Mouse (Mus musculus): Measurements from ENCODE around the gene Ext2. TPM values are rescaled to one million over a fixed set of nuclear protein-coding genes. Genes with fewer than 3 reads are reported as not detected.
A peak's percentile ranks its signal among the peaks of the same experiment; 100 is the strongest.

The Ext2 gene
- 109 and 122 TPM in 2 replicates for polyA plus RNA-seq (2015; fragmentation: Nextera tagmentation; extraction: Ambion mirVana)

GRCm38 (mm10) chr2:93822045-93822749, at the start of gene Ext2:
Ext2 (minus strand) TSS chr2:93822568.
- peak within 1 kb of the TSS; percentile 96 for H3K4me3 ChIP-seq (replicated peaks)
- H3K9me3 ChIP-seq (replicated peaks): no peaks in the 10 kb centered on the region
- H3K36me3 ChIP-seq: peaks cover 8% of the 10 kb centered on the region; the same call in 1 of the 2 replicates
- H3K27ac ChIP-seq: no peak within 1 kb of the TSS
- H3K4me2 ChIP-seq: peak within 1 kb of the TSS; percentile 82
- peak; percentile 92 for ATAC-seq (replicated peaks; ENCODE audit: low FRiP score)
- peaks cover 15% of the 10 kb centered on the region for H3K4me1 ChIP-seq
- no peaks in the 10 kb centered on the region for H3K27me3 ChIP-seq
- under 1% methylated on average over 66 of the region's 66 CpGs for WGBS
- peak within 1 kb of the TSS; percentile 94 for H3K9ac ChIP-seq

GRCm38 (mm10) chr2:93871411-93871925, 49.1 kb upstream of the Ext2 start:
- no peak overlapping the region for H3K27ac ChIP-seq
- 87% methylated on average over 4 of the region's 4 CpGs for WGBS
- no peak for ATAC-seq (replicated peaks; ENCODE audit: low FRiP score)

GRCm38 (mm10) chr2:93870842-93871241, 48.5 kb upstream of the Ext2 start:
- Histone ChIP-seq H3K9ac (no peak overlapping the region), H3K36me3 (no peaks in the 10 kb centered on the region), H3K4me1 (peaks cover 11% of the 10 kb centered on the region), H3K4me3 (replicated peaks) (no peak overlapping the region), H3K27ac (no peak overlapping the region), H3K4me2 (no peak overlapping the region), H3K27me3 (peaks cover 12% of the 10 kb centered on the region; the same call in 1 of the 2 replicates), H3K9me3 (replicated peaks) (no peaks in the 10 kb centered on the region)
- ATAC-seq (replicated peaks; ENCODE audit: low FRiP score): no peak
- 42% methylated on average over 4 of the region's 4 CpGs for WGBS

More at GRCm38 (mm10) chr2:93871411-93871925, 49.1 kb upstream of the Ext2 start:
- no peaks in the 10 kb centered on the region for H3K9me3 ChIP-seq (replicated peaks)
- no peak overlapping the region for H3K4me3 ChIP-seq (replicated peaks)
- no peak overlapping the region for H3K4me2 ChIP-seq
- no peaks in the 10 kb centered on the region for H3K36me3 ChIP-seq
- peaks cover 11% of the 10 kb centered on the region for H3K4me1 ChIP-seq
- H3K9ac ChIP-seq: no peak overlapping the region
- H3K27me3 ChIP-seq: peaks cover 12% of the 10 kb centered on the region; the same call in 1 of the 2 replicates

DNA sequence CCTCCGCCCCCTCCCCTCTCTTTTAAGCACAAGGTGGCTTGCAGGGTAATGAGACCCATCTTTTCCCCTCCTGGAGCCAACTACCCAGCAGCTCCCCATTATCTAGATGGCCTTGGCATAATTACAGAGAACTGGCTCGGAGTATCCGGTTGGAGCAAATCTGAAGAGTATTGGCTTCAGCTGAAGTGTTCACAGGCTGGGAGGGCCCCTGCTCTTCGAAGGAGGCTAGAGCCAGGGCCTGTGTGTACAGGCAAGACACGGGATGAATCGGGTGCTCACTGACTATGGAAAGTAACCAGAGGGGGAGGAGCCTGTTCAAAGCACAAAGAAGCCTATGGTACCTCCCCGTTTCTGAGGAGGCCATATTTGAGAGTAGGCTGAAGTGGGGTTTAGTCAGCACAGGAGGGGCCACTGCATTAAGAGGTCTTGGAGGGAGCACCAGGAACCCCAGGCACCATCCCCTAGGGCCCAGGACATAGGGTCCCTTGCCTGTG, 46.8 kb upstream of the Ext2 start, which contains the start of gene Accsl:
Gene Accsl (minus strand): TSS at position 51 of the 494 bp plus-strand sequence.
- Histone ChIP-seq H3K4me2 (no peak within 1 kb of the TSS), H3K27ac (no peak within 1 kb of the TSS), H3K4me3 (replicated peaks) (no peak within 1 kb of the TSS), H3K9ac (no peak within 1 kb of the TSS), H3K36me3 (no peaks in the 10 kb centered on the region), H3K27me3 (peaks cover 12% of the 10 kb centered on the region; the same call in 1 of the 2 replicates), H3K4me1 (peaks cover 9% of the 10 kb centered on the region), H3K9me3 (replicated peaks) (no peaks in the 10 kb centered on the region)
- 71% methylated on average over 7 of the region's 7 CpGs for WGBS
- ATAC-seq (replicated peaks; ENCODE audit: low FRiP score): no peak

DNA sequence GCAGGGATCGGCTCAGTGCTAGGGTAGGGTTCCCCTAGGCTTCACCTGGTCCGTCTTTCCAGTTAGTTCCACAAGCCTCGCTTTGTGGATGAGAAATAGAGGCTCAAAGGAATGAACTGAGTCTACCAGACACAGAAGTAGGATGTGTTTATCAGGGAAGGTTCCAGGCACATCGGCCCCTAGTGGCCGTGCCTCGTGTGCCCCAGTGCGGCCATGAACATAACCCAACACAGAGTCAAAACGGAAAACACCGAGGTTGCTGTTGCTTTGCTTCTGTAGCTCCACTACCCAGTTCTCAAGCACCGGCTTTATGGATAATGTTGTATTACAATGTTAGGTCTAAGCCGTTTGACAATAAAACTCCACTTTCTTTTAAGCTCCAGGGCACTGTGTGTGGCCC, 46.2 kb upstream of the Ext2 start:
- H3K4me1 ChIP-seq: peaks cover 3% of the 10 kb centered on the region
- peaks cover 12% of the 10 kb centered on the region; the same call in 1 of the 2 replicates for H3K27me3 ChIP-seq
- no peak overlapping the region for H3K27ac ChIP-seq
- H3K9ac ChIP-seq: no peak overlapping the region
- no peak overlapping the region for H3K4me3 ChIP-seq (replicated peaks)
- no peak overlapping the region for H3K4me2 ChIP-seq
- no peak for ATAC-seq (replicated peaks; ENCODE audit: low FRiP score)
- 88% methylated on average over 11 of the region's 11 CpGs for WGBS
- no peaks in the 10 kb centered on the region for H3K36me3 ChIP-seq
- no peaks in the 10 kb centered on the region for H3K9me3 ChIP-seq (replicated peaks)

- H3K27ac ChIP-seq: no peak overlapping the region
- WGBS: 73% methylated on average over 4 of the region's 4 CpGs
- H3K4me2 ChIP-seq: no peak overlapping the region
- no peaks in the 10 kb centered on the region for H3K36me3 ChIP-seq
- no peaks in the 10 kb centered on the region for H3K9me3 ChIP-seq (replicated peaks)
- no peak for ATAC-seq (replicated peaks; ENCODE audit: low FRiP score)
- H3K4me1 ChIP-seq: no peaks in the 10 kb centered on the region
- H3K9ac ChIP-seq: no peak overlapping the region
- 0 out of 2 replicates have a peak, but pooled peaks cover under 1% of the 10 kb centered on the region for H3K27me3 ChIP-seq
- H3K4me3 ChIP-seq (replicated peaks): no peak overlapping the region
Measured at GRCm38 (mm10) chr2:93863229-93863628, 40.9 kb upstream of the Ext2 start.

GRCm38 (mm10) chr2:93858845-93859244, 36.5 kb upstream of the Ext2 start:
- ATAC-seq (replicated peaks; ENCODE audit: low FRiP score): no peak
- Histone ChIP-seq H3K9me3 (replicated peaks) (no peaks in the 10 kb centered on the region), H3K9ac (no peak overlapping the region), H3K4me3 (replicated peaks) (no peak overlapping the region), H3K36me3 (no peaks in the 10 kb centered on the region), H3K4me2 (no peak overlapping the region), H3K27me3 (no peaks in the 10 kb centered on the region), H3K4me1 (0 out of 2 replicates have a peak, but pooled peaks cover 2% of the 10 kb centered on the region), H3K27ac (no peak overlapping the region)
- 72% methylated on average over 12 of the region's 12 CpGs for WGBS

- Histone ChIP-seq H3K4me3 (replicated peaks) (no peak overlapping the region), H3K27me3 (no peaks in the 10 kb centered on the region), H3K4me1 (peaks cover 14% of the 10 kb centered on the region), H3K4me2 (no peak overlapping the region), H3K27ac (no peak overlapping the region), H3K9me3 (replicated peaks) (no peaks in the 10 kb centered on the region), H3K9ac (no peak overlapping the region), H3K36me3 (peaks cover 8% of the 10 kb centered on the region; the same call in 1 of the 2 replicates)
- ATAC-seq (replicated peaks; ENCODE audit: low FRiP score): no peak
- 91% methylated on average over 1 of the region's 1 CpGs for WGBS
Measured at GRCm38 (mm10) chr2:93851303-93851702, 28.9 kb upstream of the Ext2 start.

DNA sequence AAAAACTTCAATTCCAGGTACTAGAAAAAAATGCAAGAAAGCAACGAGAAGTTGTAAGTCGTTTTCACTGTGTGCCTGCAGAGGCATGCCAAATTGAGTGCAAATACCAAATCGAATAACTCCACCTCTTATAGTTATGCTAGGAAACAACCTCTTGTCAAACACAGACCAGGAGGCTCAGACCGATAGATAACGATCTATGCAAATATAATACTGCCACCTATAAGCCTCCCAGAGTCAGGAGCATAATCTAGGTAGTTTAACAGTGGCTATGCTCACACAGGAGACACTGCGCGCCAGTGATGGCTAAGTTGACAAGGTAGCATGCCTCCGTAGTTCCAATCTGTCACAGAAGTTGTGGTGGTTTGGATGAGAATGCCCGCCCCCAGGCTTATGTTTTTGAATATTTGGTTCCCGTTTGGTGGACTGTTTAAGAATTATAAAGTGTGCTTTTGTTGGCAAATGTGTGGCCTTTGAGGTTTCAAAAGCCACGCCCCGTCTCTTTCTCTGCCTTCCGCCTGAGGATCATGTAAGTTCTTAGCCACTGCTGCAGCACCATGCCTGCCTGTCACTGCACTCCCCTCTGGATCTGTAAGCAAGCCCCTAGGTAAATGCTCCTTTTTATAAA, 28.1 kb upstream of the Ext2 start:
- ATAC-seq (replicated peaks; ENCODE audit: low FRiP score): no peak
- Histone ChIP-seq H3K27ac (no peak overlapping the region), H3K27me3 (no peaks in the 10 kb centered on the region), H3K36me3 (peaks cover 17% of the 10 kb centered on the region), H3K4me2 (peak overlapping the region; percentile 73), H3K4me3 (replicated peaks) (peak overlapping the region; percentile 58), H3K4me1 (peaks cover 13% of the 10 kb centered on the region), H3K9ac (0 out of 2 replicates have a peak overlapping the region, but pooled peaks have one; percentile 66), H3K9me3 (replicated peaks) (no peaks in the 10 kb centered on the region)
- 43% methylated on average over 13 of the region's 13 CpGs for WGBS

DNA sequence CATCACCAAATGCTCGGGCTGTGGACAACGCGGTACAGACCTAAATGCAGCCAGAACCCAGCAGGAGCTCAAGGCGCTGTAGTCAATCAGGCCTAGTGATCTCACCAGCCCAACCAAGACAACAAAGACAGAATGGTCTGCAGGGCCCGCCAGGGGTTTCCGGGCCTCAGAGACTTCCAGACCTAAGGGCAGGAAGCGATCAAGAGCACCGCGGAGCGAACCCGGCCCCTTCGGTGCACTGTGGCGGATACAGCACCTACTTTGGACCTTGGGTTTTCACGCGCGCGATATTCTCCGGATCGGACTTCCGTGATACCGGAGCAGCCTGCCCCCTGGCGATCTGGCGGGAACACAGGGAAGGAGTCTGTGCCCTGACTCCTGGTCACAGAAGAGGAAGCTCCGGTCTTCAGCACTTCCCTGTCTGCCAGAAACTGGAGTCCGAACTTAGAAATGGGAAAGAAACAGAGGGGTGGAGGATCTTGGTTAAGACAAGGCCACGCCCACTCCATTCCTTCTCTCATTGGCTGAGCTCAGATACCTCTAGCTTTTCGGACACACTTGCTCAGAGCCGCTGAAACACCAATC, 27.2 kb upstream of the Ext2 start, which contains the start of gene Accs:
Gene Accs (minus strand): TSS at position 439 of the 585 bp plus-strand sequence.
- peak within 1 kb of the TSS; percentile 66 for H3K9ac ChIP-seq

GRCm38 (mm10) chr2:93841349-93841748, 19.0 kb upstream of the Ext2 start:
- Histone ChIP-seq H3K9me3 (replicated peaks) (no peaks in the 10 kb centered on the region), H3K4me3 (replicated peaks) (no peak overlapping the region), H3K4me1 (no peaks in the 10 kb centered on the region), H3K27ac (no peak overlapping the region), H3K4me2 (no peak overlapping the region), H3K36me3 (peaks cover 74% of the 10 kb centered on the region), H3K27me3 (no peaks in the 10 kb centered on the region), H3K9ac (no peak overlapping the region)
- WGBS: 90% methylated on average over 3 of the region's 3 CpGs
- ATAC-seq (replicated peaks; ENCODE audit: low FRiP score): no peak

More for the DNA sequence above, 27.2 kb upstream of the Ext2 start, which contains the start of gene Accs:
- Histone ChIP-seq H3K27ac (peak within 1 kb of the TSS; percentile 90), H3K36me3 (peaks cover 20% of the 10 kb centered on the region), H3K9me3 (replicated peaks) (no peaks in the 10 kb centered on the region), H3K4me2 (peak within 1 kb of the TSS; percentile 73), H3K4me3 (replicated peaks) (peak within 1 kb of the TSS; percentile 58), H3K4me1 (peaks cover 12% of the 10 kb centered on the region), H3K27me3 (no peaks in the 10 kb centered on the region)
- peak; percentile 94 for ATAC-seq (replicated peaks; ENCODE audit: low FRiP score)
- WGBS: under 1% methylated on average over 28 of the region's 28 CpGs

Data from kidney, embryonic 15.5 days (tissue).